Mouse (Mus musculus): ENCODE results near the gene Mageb16. TPM values are rescaled to one million over a fixed set of nuclear protein-coding genes. Genes with fewer than 3 reads are reported as not detected.

Gene Mageb16
- polyA plus RNA-seq (2015; fragmentation: Nextera tagmentation; extraction: Ambion mirVana) = not detected in 2 replicates

DNA sequence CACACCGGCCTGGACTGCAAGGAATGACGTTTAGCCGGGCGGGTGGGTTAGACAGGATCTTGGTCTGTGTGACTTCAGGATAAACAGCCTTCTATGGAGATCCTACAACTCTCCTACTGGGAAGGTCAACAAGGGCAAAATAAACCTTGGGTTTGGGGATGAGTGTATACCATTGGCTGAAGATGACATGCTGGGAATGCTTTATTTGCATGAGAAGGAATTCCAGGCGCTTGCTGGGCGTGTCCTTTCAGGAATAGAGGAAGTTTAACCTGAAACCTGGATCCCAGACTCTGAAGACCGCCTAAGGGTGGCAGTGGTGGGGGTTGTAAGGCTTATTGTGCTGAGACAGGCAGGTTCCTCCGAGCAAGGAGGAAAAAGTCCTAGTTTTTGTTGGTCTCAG, at the start of gene Mageb16:
Mageb16 (minus strand) TSS at position 25 of the 400 bp plus-strand sequence.
- H3K27me3 ChIP-seq (ENCODE audit: control insufficient read depth, insufficient read depth, low read length) = no peaks in the 10 kb centered on the region

DNA sequence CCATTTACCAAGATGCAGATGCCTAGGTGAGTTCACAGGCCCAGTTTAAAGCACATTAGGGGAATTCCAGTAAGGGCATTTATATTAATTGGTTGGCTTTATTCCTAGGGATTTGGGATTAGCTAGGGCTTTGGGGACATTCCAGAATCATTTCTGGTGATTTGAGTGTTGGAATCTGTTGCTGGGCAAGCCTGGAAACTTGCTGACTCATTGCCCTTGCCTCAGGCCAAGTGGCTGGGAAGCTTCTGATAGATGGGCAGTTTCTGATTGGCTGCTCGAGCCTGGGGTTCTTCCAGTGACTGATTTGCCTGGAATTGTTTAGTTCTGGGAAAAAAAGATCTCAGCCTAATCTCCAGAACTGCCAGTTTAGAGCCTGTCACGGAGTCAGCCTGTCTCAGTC, 20.1 kb downstream of the Mageb16 start:
- Histone ChIP-seq H3K4me1 (ENCODE audit: control insufficient read depth, insufficient read depth, low read length) (no peaks in the 10 kb centered on the region), H3K9ac (ENCODE audit: low read length) (no peak overlapping the region), H3K4me3 (ENCODE audit: low read length) (no peak overlapping the region), H3K27me3 (ENCODE audit: control insufficient read depth, insufficient read depth, low read length) (no peaks in the 10 kb centered on the region), H3K4me2 (ENCODE audit: low read depth, low read length) (no peak overlapping the region), H3K27ac (ENCODE audit: low read length) (no peak overlapping the region), H3K36me3 (ENCODE audit: control insufficient read depth, insufficient read depth) (no peaks in the 10 kb centered on the region), H3K9me3 (replicated peaks; ENCODE audit: control insufficient read depth, low read length) (no peaks in the 10 kb centered on the region)
- WGBS = 13% methylated on average over 2 of the region's 2 CpGs
- ATAC-seq (replicated peaks; ENCODE audit: extremely low read depth, insufficient read depth, low FRiP score) = no peak

More for the DNA sequence above, at the start of gene Mageb16:
- H3K9me3 ChIP-seq (replicated peaks; ENCODE audit: control insufficient read depth, low read length) = no peaks in the 10 kb centered on the region
- no peak within 1 kb of the TSS for H3K4me2 ChIP-seq (ENCODE audit: low read depth, low read length)
- ATAC-seq (replicated peaks; ENCODE audit: extremely low read depth, insufficient read depth, low FRiP score) = no peak
- no peak within 1 kb of the TSS for H3K27ac ChIP-seq (ENCODE audit: low read length)
- no peak within 1 kb of the TSS for H3K4me3 ChIP-seq (ENCODE audit: low read length)
- no peak within 1 kb of the TSS for H3K9ac ChIP-seq (ENCODE audit: low read length)
- no peaks in the 10 kb centered on the region for H3K4me1 ChIP-seq (ENCODE audit: control insufficient read depth, insufficient read depth, low read length)
- H3K36me3 ChIP-seq (ENCODE audit: control insufficient read depth, insufficient read depth) = no peaks in the 10 kb centered on the region
- WGBS = 57% methylated on average over 8 of the region's 8 CpGs

GRCm38 (mm10) chrX:79635396-79635795, 35.8 kb downstream of the Mageb16 start:
- H3K36me3 ChIP-seq (ENCODE audit: control insufficient read depth, insufficient read depth) = no peaks in the 10 kb centered on the region
- WGBS = 81% methylated on average over 15 of the region's 15 CpGs
- no peaks in the 10 kb centered on the region for H3K9me3 ChIP-seq (replicated peaks; ENCODE audit: control insufficient read depth, low read length)
- no peaks in the 10 kb centered on the region for H3K4me1 ChIP-seq (ENCODE audit: control insufficient read depth, insufficient read depth, low read length)
- no peak overlapping the region for H3K9ac ChIP-seq (ENCODE audit: low read length)
- H3K27ac ChIP-seq (ENCODE audit: low read length) = no peak overlapping the region
- ATAC-seq (replicated peaks; ENCODE audit: extremely low read depth, insufficient read depth, low FRiP score) = no peak
- H3K4me3 ChIP-seq (ENCODE audit: low read length) = no peak overlapping the region
- no peak overlapping the region for H3K4me2 ChIP-seq (ENCODE audit: low read depth, low read length)
- H3K27me3 ChIP-seq (ENCODE audit: control insufficient read depth, insufficient read depth, low read length) = no peaks in the 10 kb centered on the region

DNA sequence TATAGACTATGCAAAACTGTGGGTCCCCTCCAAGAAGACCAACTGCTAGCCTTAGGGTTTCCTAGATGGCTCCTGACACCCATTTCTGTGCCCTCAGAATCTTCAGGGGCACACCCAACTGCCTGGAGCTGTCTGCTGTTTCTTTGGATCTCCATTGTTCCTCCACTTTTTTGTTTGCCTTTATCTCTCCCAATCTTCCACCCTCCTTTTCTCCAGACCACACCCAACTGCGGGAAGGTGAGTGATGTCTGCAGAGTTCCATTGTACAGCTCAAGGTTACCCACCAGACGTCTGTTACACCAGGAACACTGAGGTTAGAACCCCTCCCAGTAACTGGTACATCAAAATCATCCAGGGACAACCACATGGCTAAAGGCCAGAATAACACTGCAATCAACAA, 64.8 kb downstream of the Mageb16 start:
- WGBS = 68% methylated on average over 2 of the region's 2 CpGs
- H3K27ac ChIP-seq (ENCODE audit: low read length) = no peak overlapping the region
- no peak overlapping the region for H3K4me2 ChIP-seq (ENCODE audit: low read depth, low read length)
- H3K4me3 ChIP-seq (ENCODE audit: low read length) = no peak overlapping the region
- no peaks in the 10 kb centered on the region for H3K36me3 ChIP-seq (ENCODE audit: control insufficient read depth, insufficient read depth)
- no peaks in the 10 kb centered on the region for H3K27me3 ChIP-seq (ENCODE audit: control insufficient read depth, insufficient read depth, low read length)
- H3K4me1 ChIP-seq (ENCODE audit: control insufficient read depth, insufficient read depth, low read length) = no peaks in the 10 kb centered on the region
- no peaks in the 10 kb centered on the region for H3K9me3 ChIP-seq (replicated peaks; ENCODE audit: control insufficient read depth, low read length)
- ATAC-seq (replicated peaks; ENCODE audit: extremely low read depth, insufficient read depth, low FRiP score) = no peak
- H3K9ac ChIP-seq (ENCODE audit: low read length) = no peak overlapping the region

Other genes starting within 250 kb of the Mageb16 start
- gene Gm7173, start 154.2 kb downstream of the Mageb16 start, polyA plus RNA-seq (2015; fragmentation: Nextera tagmentation; extraction: Ambion mirVana) = 0.12 and 0.24 TPM in 2 replicates